Mouse (Mus musculus): ENCODE measurements at regions not wholly inside any gene's neighbourhood (a gene's known extent, or its start where the extent isn't known, plus 50 kb on each side); places are given as distances from the start of the nearest gene placed in this dataset.

GRCm38 (mm10) chr4:12770131-12770780 is 598.4 kb upstream of the Fam92a start:
- DNase-seq (ENCODE audit: low spot score) = no peak

- DNase-seq (ENCODE audit: low spot score) = no peak
Observed at GRCm38 (mm10) chr4:12769092-12769491, 597.3 kb upstream of the Fam92a start.

- DNase-seq (ENCODE audit: low spot score) = no peak
Observed at GRCm38 (mm10) chr4:12766763-12767162, 594.9 kb upstream of the Fam92a start.

- no peak for DNase-seq (ENCODE audit: low spot score)
Observed at GRCm38 (mm10) chr4:12750817-12751216, 579.0 kb upstream of the Fam92a start.

GRCm38 (mm10) chr4:12749874-12750273 is 578.1 kb upstream of the Fam92a start:
- DNase-seq (ENCODE audit: low spot score) = no peak

GRCm38 (mm10) chr4:12743714-12744327 is 572.0 kb upstream of the Fam92a start:
- no peak for DNase-seq (ENCODE audit: low spot score)

GRCm38 (mm10) chr4:12736411-12736810 is 564.6 kb upstream of the Fam92a start:
- no peak for DNase-seq (ENCODE audit: low spot score)

GRCm38 (mm10) chr4:12700189-12700588 is 528.4 kb upstream of the Fam92a start:
- no peak for DNase-seq (ENCODE audit: low spot score)

- DNase-seq (ENCODE audit: low spot score) = no peak
Observed at GRCm38 (mm10) chr4:12677814-12678213, 506.0 kb upstream of the Fam92a start.

GRCm38 (mm10) chr4:12671399-12671798 is 499.6 kb upstream of the Fam92a start:
- DNase-seq (ENCODE audit: low spot score) = no peak

- DNase-seq (ENCODE audit: low spot score) = no peak
Observed at GRCm38 (mm10) chr4:12663176-12663575, 491.4 kb upstream of the Fam92a start.

GRCm38 (mm10) chr4:12662683-12663082 is 490.9 kb upstream of the Fam92a start:
- no peak for DNase-seq (ENCODE audit: low spot score)

- DNase-seq (ENCODE audit: low spot score) = no peak
Observed at GRCm38 (mm10) chr4:12659084-12659483, 487.3 kb upstream of the Fam92a start.

- peak; percentile 67 for DNase-seq (ENCODE audit: low spot score)
Observed at GRCm38 (mm10) chr4:12658594-12658993, 486.8 kb upstream of the Fam92a start.

GRCm38 (mm10) chr4:12657820-12658219 is 486.0 kb upstream of the Fam92a start:
- DNase-seq (ENCODE audit: low spot score) = no peak

GRCm38 (mm10) chr4:12656924-12657603 is 485.2 kb upstream of the Fam92a start:
- no peak for DNase-seq (ENCODE audit: low spot score)

- DNase-seq (ENCODE audit: low spot score) = no peak
Observed at GRCm38 (mm10) chr4:12655457-12656228, 483.8 kb upstream of the Fam92a start.

- no peak for DNase-seq (ENCODE audit: low spot score)
Observed at GRCm38 (mm10) chr4:12654568-12655456, 483.0 kb upstream of the Fam92a start.

GRCm38 (mm10) chr4:12647732-12648131 is 475.9 kb upstream of the Fam92a start:
- DNase-seq (ENCODE audit: low spot score) = peak; percentile 16

GRCm38 (mm10) chr4:12642525-12642928 is 470.7 kb upstream of the Fam92a start:
- DNase-seq (ENCODE audit: low spot score) = peak; percentile 42

- DNase-seq (ENCODE audit: low spot score) = peak; percentile 10
Observed at GRCm38 (mm10) chr4:12629375-12629821, 457.6 kb upstream of the Fam92a start.
